Mouse (Mus musculus) right cerebral cortex, postnatal 4 days (tissue): ENCODE measurements at regions not wholly inside any gene's neighbourhood (a gene's known extent, or its start where the extent isn't known, plus 50 kb on each side); places are given as distances from the start of the nearest gene placed in this dataset.

Experiments used
- DNase-seq: peaks from one replicate; pipeline ENCODE4 v3.0.0-alpha.2; 2022

GRCm38 (mm10) chrX:21828975-21829374 lies 84.1 kb upstream of the Gm28269 start:
- peak; percentile 29 for DNase-seq

DNA sequence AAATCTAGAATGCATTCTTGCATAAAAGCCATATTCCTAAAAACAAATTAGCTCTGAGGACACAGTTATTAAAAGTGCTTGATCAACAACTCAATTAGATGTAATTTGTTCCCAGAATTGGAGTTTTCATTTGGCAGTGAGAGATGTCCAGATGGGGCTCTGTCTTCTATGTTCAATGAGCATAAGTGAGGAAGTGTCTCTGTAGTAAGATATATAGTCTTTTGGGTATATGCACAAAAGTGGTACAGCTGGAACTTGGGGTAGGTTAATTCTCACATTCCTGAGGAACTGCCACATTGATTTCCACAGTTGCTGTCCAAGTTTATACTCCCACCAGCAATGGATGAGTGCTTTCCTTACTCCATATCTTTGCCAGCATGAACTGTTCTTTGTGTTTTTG lies 64.3 kb upstream of the Gm28269 start:
- no peak for DNase-seq

DNA sequence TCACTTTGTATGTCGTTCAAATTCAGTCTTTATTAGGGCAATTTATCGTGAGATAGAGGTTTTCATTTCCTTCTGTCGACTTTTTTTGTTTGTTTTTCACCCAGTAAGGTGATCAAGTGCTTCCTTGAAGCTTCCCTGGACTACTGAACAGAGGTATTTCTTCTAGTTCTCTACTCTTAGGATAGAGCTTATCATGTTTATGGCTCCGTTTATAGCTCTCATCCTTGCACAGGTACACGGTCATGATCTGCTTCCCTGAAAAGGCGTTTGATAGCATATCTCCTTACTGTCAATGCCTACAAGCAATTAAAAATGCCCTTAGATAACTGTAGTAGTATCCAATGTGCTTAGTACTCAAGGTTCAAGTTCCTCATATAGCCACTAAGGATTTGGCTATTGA lies 56.9 kb upstream of the Gm28269 start:
- DNase-seq = no peak
